Mouse (Mus musculus): Measurements from ENCODE around the gene Pcolce2.

Pcolce2 gene

DNA sequence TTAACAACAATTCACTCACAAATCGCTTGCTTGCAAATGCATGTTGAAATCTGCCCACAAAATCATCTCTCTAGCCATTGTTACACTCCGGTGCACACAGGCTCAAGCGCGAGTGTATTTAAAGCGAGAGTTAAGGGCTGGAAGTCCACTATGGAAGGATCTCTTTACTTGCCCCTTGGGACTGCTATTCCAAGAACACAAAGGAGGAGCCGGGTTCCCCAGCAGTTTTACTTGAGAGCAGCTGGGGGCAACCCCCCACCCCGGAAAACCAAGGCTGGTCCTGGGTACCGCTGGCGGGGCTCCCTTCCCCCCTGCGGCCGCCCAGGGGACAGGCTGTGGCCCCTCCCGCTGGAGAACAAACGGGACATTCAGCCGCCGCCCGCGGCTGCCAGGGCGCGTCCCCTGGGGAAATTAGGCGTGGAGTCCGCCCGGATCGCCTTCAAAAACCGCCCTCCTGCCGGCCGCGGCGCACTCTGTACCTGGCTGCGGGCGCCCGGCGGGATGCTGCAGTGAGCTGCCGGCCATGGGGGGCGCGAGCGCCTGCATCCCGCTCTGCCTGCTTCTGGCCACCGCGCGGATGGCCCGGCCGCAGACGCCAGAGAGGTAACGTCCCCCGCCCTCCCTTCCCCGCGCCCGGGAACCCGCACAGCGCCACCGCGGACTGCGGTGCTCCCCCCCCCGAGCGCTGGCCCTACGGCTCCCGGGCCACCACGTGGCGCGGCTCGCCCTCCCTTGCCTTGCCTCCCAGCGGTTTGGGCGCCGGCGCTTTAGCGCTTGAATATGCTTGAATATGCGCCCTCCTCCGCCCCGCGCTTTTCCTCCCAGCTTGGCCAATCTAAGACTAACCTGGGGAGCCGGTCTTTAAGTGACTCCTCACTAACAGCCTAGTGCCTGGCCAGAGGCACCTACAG lies at the start of gene Pcolce2:
Gene Pcolce2, plus strand, starts transcription at position 331 of the 911 bp plus-strand sequence.
- peak; percentile 95 for DNase-seq

DNA sequence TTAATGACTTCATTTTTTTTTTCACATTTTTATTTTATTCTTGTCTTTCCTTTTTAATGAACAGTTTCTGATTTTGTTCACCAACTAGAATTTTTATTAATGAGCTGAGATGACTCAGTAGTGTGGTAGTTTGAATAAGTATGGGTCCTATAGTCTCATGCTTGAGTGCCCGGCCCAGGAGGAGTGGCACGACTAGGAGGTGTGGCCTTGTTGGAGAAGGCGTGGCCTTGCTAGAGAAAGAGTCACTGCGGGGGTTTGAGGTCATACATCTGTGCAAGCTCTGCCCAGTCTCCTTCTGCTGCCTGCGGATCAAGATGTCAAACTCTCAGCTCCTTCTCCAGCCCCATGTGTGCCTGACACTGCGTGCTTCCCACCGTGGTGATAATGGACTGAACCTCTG lies 49.3 kb upstream of the Pcolce2 start:
- peak; percentile 70 for DNase-seq

DNA sequence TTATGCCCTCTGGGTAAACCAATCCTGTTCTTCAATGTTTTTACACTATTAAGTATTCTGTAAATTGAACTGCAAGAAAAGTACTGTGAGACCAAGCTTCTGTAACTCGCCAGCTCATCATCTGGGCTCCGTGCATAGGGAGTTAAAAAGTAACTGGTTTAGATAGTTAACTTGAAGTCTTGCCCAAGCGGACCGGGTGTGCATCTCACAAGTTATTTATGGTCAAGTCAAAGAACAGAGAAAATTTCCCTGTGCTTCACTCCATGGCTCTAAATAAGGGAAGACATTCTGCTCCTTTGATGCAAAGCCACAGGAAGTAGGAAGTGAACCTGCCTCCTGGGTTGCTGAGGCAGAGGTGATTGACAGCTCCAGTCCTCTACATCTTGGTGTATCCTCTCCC lies 43.1 kb upstream of the Pcolce2 start:
- DNase-seq = no peak

DNA sequence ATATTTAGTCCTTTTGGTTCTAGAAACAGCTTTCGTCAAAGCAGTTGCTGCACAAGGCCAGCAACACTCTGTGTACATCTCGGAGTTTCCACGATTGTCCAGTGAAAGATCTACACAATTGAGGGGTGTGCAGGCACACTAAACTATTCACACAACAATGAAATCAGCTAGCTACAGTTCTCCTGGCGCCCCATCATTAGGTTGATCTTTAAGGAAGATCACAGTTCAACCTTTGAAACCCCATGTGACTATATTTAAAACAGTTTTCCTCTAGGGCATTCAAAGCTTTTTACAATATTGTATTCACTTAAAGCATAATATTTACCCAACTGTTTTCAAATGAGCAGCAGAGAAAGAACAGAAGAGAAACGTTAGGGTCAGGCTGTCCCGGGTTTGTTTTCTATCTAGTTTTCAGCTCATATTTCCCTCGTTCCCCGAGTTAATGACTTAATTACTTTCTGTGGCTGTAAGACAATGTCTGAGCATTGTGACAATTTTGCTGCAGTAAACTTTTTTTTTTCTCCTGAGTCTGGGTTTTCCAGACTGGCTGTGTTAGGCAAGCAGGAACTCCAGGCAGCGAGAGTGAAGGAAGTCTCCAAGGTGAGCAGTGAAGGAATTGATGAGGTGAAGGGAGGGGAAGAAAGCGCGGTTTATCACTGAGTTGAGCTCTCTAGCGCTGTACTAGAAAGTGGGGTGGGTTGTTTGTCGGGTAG lies 39.8 kb upstream of the Pcolce2 start:
- DNase-seq = peak; percentile 18

DNA sequence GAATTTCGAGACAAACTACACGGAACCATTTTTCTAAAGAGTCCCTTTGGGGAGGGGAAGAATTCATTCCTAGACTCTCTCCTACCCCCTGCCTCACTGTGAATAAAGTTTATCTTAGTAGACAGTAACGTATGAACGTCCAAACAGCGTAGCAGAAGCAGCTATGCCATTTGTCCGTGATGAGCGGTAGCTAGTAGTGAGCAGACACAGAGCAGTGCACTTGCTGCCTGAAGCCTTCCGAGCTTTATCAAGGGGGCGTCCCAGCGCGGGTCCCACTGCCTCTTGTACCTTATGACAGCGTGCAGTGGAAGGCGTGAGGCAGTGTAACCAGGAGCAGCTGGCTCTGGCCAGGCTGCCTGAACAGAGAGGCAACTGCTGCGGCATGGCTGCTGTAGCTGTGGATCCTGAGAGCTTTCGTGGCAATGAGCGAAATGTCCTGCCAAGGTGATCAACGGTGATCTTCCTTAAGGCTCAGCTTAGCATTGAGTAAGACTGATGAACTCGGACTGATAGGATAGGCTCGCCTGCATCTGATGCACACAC lies 39.2 kb upstream of the Pcolce2 start:
- peak; percentile 78 for DNase-seq

DNA sequence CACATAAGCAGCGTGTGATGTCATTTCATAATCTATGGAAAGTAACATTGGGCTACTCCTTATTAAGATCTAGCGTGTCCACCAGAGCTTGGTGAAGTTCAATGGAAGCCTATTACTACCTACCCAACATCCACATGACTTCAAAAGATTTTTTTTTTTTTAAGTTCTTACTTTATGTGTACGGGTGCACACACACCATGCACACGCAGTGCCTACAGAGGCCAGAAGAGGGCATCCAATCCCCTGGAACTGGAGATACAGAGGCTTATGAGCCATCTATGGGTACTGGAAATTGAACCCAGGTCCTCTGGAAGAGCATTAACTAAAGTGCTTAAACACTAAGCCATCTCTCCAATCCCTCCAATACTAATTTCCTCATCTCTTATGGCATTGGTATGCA lies 38.0 kb upstream of the Pcolce2 start:
- DNase-seq = peak; percentile 71

DNA sequence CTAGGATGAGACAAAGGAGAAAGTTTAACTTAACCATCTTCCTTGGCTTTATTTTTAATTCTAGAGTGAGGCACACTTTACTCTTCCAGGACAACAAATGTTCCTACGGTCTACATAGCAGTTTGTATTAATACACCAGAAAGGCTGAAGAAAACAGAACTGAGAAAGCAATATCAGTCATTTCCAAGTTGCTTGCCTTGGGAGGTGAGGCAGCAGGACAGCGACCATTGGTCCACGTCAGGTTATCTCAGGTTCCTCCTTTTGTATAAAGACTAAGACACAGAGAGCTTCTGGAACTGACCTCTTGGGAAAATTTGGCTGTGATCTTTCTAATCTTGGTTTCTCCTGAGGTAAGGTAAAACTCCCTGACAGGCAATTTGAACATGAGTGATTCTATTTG lies 34.6 kb upstream of the Pcolce2 start:
- peak; percentile 53 for DNase-seq

DNA sequence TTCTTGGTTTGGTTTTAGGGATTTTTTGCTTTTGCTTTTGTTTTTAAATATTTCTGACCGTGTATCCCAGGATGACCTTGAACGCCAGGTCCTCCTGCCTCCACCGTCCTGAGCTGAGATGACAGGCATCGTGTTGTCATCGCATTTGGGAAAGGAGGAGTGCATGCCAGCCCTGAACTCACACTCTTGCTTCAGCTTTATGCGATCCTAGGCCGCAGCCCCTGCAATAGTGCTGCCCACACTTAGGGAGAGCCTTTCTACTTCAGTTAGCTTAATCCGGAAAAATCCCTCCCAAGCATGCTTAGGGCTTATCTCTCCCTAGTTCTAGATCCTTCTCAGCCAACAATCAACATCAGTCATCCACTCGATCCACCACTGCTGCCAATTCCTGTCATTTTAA lies 34.1 kb upstream of the Pcolce2 start:
- peak; percentile 83 for DNase-seq

DNA sequence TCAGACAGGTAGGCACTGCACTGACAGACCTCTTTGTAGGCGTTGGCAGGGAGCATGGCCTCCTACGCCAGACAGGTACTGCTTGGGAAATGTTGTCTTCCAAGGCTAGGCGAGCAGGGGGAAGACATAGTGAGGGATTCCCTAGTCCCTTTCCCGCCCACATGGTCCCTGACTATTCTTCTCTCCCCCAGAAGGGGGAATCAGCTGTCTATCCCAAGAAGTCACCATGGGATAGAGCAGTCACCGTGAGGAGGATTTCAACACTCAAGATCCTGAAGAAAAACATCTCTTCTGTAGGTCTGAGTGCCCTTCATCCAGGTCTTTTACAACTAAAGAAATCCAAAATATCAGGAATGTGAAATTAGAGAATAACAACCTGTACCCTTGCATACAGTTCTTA lies 30.2 kb upstream of the Pcolce2 start:
- peak; percentile 78 for DNase-seq

DNA sequence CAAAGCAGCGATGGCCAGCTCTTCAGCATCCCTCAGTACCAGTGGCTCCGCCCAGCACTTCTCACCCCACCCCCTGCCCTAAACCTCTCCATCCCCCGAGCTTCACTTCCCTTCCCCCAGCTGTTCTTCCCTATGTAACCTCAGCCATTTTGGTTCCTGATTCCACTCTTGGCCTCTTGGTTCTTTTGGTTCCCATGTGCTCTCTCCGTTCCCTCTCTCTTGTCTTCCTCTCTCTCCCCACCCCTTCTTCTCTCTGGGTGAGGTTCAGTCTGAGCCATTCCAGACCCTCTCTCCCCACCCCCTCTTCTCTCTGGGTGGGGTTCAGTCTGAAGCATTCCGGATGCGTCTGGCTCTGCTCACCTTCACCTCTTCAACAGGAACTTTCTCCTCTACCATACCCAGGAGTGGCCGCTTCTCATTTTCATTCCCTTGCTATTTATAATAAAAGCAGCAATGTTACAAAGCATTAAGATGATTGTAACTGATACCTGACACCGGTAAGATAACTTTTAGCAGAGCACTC lies 25.1 kb upstream of the Pcolce2 start:
- DNase-seq = peak; percentile 58

DNA sequence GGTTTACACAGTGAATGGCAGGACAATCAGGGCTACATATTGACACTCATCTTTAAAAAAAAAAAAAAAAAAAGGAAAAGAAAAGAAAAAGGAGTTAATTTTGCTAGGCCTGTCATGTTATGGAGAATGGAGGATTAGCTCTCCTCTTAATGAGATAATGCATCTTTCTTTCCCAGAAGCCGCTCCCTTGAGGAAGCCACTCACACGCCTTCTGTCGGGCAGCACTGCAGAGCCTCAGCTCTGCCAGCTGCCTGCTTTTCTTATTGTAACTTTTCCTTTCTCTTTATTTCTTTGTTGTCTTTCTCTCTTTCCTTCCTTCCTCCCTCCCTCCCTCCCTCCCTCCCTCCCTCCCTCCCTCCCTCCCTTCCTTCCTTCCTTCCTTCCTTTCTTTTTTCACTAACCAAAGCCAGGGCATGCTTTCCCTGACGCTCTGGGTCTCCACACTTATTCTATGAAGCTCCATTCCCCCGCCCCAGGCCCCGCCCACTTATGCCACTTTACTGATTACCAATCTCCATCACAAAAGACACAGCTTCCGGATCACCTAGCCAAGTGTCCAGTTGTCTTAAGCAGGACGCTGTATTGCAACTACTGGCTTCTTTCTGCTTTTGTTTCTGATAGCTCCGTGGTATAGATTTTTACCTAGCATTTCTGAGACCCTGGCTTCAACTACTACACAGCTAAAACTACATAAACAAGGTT lies 23.8 kb upstream of the Pcolce2 start:
- peak; percentile 82 for DNase-seq

DNA sequence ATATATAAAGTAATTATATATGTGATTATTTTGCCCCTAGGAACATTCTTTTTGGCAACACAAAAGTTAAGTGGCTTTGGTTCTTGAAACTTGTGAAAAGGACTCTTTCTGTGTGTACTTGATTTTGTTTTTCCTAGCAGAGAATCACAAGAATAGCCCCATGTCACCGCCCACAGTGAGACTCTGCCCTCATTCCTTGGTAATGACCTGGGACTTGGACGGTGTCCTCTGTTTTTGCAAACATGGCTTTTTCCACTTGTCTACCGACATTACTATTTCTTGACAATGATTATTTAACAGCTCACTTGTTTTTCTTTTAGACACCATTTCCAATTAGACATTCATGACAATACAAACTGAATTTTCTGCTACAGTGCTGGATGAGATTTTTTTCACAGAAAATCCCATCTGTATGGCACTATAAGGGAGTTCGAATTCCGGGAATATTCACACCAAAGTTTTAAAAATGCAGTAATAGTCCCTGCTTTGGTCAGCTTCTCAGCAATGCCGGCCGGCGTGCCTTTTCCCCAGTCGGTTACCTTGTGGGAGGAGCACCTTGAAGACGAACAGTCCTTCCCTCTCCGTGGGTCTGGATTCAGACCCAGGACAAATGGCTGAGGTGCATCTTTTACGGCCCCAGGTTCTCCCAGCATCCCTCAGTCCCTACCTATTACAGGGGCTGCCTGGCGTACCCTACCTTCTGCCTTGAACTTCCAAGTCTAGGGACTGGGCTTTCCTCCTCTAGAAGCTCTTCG lies 22.4 kb upstream of the Pcolce2 start:
- DNase-seq = peak; percentile 94

DNA sequence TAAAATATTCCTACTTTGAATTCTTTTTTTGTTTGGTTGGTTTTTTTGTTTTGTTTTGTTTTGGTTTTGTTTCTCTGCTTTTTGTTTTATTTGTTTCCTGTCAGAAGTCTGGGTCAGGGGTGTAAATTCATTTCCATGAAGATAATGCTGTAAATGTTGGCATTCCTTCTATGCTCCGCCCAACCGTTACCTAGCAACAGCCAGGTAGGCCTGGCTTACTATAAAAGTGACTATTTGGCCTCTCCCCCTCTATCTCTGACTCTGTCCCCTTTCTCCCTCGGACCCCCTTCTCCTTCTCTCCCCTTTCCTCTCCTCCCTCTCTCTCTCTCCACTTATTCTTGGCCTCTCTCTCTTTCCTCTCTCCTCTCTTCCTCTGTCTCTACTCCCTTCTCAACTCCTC lies 21.4 kb upstream of the Pcolce2 start:
- DNase-seq = peak; percentile 85

DNA sequence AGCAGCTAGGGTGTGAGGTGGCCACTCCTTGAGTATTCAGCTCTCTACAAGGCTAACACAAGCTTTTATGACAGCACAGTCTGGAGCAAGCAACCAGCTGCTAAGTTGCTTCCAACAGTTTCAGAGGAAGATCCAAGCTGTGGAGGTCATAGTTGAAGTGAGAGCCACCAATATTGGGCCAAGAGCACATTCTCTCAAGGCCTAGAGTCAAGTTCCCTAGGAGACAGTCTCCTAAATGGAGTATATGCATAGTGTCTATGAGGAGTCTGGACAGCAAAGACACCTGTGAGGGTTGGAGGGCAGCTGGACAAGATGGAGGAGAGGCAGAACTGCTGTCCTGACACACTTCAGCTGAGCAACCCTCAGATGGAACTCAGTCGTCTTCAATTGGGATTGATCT lies 18.8 kb upstream of the Pcolce2 start:
- peak; percentile 91 for DNase-seq

DNA sequence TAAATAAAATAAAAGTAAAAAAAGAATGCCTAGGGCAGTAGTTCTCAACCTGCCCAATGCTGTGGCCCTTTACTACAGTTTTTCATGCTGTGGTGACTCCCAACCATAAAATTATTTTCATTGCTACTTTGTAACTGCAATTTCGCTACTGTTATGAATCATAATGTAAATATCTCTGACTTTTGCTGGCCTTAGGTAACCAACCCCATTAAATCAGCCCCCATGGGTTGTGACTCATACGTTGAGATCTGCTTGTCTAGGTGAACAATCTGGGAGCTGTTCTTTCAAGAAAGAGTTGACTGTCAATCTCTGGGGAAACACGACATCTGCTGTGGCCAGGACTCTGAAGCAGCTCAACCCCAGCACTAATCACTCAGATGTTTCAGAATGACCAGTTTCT lies 13.3 kb upstream of the Pcolce2 start:
- no peak for DNase-seq

DNA sequence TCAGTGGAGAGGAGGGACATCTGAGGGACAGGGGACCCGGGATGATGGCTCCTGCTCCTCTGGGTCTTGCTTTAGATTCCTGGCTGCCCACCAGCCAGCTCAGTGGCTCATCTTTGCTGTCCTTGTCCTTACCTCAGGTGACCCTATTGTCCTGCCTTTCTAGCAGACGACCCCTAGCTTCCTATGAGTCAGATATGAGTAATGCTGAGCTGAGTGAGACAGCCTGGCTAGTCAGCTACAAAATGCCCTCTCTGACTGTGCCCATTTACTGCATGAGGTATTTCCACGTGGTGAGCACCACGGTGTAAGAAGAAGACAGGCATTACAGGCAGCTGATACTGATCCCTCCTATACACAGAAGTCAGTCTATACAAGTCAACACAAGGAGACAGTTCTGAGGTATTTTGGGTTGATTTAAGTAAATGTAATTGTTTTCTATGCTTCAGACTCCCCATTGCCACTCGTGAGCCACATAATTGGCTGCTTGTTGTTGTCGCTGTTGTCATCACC lies 8.9 kb upstream of the Pcolce2 start:
- peak; percentile 37 for DNase-seq

DNA sequence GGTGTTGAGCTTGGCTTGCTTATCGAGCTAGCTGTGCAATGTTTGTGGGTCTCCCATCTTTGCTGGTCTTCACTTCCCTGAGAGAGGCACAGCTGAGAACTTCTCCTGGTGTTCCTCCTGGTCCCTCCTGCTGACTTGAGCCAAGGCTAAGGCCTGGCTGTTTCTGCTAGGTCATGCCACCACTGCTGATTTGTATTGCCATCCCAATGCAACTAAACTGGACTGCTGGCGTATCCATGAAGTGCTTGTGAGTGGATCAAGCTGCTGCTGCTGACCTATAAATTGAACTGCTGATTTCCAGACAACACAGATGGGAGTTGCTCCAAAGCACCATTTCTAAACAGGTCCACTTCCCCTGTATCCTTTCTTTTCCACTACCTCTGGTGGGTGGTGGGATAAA lies 7.8 kb upstream of the Pcolce2 start:
- peak; percentile 74 for DNase-seq

DNA sequence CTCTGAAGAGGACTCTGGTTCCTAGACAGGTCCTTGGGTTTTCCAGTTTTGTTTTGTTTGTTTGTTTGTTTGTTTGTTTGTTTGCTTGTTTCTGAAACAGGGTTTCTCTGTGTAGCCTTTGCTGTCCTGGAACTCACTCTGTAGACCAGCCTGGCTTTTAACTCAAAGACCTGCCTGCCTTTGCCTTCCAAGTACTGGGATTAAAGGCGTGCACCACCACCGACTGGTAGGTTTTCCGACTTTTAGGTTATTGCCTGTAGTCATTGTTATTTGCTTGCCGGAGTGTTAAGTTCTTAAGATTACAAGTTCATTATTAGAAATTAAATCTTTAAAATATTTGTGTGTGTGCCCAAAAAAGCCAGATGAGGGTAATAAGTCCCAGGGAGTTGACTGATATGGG lies 1.0 kb upstream of the Pcolce2 start:
- peak; percentile 80 for DNase-seq

DNA sequence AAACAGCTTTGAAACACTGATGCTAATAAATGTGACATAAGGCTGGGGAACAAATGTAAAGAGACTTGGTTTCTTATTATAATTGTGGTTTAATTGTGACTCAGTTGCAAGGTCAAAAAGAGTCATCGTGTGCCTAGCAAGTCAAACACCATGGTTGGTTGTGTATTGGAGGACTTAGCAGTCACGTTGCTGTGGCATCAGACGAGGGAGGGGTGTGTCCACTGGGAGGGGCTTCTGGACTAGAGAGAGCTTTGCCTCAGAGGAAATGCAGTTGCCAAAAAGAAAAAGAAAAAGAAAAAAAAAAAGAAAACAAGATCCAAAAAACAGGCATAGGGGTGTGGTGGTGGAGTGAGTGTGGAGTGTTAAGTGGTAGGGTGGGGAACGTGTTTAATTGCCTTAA lies 2.5 kb downstream of the Pcolce2 start:
- DNase-seq = peak; percentile 95

DNA sequence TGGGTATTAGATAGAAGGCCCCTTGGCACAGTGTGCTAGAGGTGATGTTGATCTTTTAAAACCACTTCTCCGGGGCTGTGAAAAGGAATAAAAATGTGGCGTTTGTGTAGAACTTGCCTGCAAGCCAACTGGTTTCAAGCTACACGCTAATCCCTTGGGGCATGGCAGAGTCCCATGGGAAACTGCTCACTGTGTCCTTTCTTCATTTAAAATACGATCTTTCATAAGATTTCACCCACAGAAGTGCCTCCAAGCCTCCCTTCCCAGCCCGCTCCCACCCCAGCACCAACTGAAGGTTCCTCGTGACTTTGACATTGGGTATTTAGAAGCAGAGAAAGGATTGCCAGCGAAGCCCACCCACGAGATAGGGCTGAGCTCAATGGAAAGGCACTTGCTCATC lies 8.5 kb downstream of the Pcolce2 start:
- peak; percentile 74 for DNase-seq

DNA sequence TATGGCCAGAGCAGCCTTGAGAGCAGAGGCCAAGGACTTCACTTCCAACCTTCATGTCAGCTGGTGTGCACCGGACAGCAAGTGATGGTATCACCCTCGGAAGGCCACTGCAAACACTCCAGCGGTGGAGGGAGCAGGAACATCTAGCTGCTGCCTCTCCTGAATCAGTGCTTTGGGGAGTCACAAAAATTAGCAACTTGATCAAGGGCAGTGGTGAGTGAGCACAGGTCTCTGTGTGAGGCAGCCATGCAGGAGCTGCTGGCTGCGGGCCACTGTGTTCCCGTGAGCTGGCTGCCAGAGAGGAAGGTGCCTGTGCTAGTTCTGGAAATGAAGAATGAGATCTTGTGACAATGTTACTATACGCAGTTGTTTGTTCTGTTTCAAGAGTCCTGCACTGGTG lies 16.0 kb downstream of the Pcolce2 start:
- peak; percentile 94 for DNase-seq

DNA sequence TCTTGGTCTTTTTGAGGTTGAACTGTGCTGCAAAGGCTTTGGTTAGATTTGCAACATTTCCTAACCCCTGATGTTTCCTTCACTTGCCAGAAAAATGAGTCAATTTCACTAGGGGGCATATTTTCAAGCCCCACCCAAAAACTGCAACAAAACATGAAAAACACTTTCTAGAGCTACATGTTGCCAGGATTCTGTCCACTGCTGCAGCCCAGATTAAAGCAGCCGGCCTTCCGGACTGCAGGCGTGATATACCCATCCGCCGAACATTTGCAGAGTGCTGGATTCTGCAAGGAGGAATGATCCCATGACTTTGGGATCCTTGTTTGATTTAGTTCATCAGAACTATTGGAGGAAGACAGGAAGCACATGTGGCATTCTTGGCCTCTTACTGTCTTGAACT lies 17.0 kb downstream of the Pcolce2 start:
- peak; percentile 91 for DNase-seq

Measured in heart, adult 11 months (tissue).